Mouse (Mus musculus): Measurements from ENCODE around the gene Micu1. TPM values are rescaled to one million over a fixed set of nuclear protein-coding genes. Genes with fewer than 3 reads are reported as not detected.

Micu1 gene
- polyA plus RNA-seq, 1 experiment from 2014 or later, result 88.2 TPM

DNA sequence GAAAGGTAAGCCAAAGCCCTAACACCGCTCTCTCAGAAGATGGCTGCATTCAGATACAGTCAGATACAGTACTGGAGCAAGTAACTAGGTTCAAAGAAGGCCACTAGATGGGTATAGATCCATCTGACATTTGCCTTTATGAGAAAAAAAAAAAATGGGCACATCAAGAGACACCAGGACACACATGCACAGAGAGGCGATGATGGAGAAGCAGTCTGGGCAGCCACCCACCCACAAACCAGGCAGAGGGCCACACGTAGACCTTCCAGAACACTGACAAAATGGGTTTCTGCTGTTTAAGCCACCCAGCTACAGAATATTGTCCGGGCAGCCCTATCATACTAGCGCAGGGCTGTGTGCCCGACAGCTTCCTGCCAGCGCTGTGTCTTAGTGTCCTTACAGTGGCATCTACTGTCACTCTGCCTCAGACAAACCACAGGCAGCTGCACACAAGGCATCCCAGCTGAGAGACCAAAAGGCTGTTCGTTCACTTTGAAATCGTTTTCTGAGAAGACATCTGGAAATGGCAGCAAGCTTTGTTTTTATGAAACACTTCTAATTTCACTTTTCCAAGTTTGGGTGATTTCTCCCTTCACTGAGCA is 90.4 kb downstream of the Micu1 start:
- 70% methylated on average over 9 of the region's 9 CpGs for WGBS
- ATAC-seq (ENCODE audit: insufficient number of reproducible peaks, low FRiP score, low TSS enrichment, low read depth), result no peak
- peaks cover 29% of the 10 kb centered on the region; the same call in 1 of the 2 replicates for H3K36me3 ChIP-seq

GRCm38 (mm10) chr10:59793454-59793853 is 91.2 kb downstream of the Micu1 start:
- ATAC-seq (ENCODE audit: insufficient number of reproducible peaks, low FRiP score, low TSS enrichment, low read depth), result no peak
- 68% methylated on average over 3 of the region's 3 CpGs for WGBS
- H3K36me3 ChIP-seq, result peaks cover 29% of the 10 kb centered on the region; the same call in 1 of the 2 replicates

More for the DNA sequence above, 90.4 kb downstream of the Micu1 start:
- no peaks in the 10 kb centered on the region for H3K27me3 ChIP-seq
- no peak overlapping the region for H3K9ac ChIP-seq
- H3K4me2 ChIP-seq (replicated peaks), result no peak overlapping the region
- no peak overlapping the region for H3K27ac ChIP-seq (replicated peaks)
- no peaks in the 10 kb centered on the region for H3K9me3 ChIP-seq (replicated peaks)
- H3K4me1 ChIP-seq, result no peaks in the 10 kb centered on the region
- H3K4me3 ChIP-seq (replicated peaks), result no peak overlapping the region

GRCm38 (mm10) chr10:59795085-59795484 is 92.8 kb downstream of the Micu1 start:
- Histone ChIP-seq H3K36me3 (peaks cover 20% of the 10 kb centered on the region; the same call in 1 of the 2 replicates), H3K27ac (replicated peaks) (no peak overlapping the region), H3K9ac (no peak overlapping the region), H3K4me1 (peaks cover 7% of the 10 kb centered on the region), H3K9me3 (replicated peaks) (no peaks in the 10 kb centered on the region), H3K4me3 (replicated peaks) (no peak overlapping the region), H3K27me3 (no peaks in the 10 kb centered on the region), H3K4me2 (replicated peaks) (no peak overlapping the region)
- no peak for ATAC-seq (ENCODE audit: insufficient number of reproducible peaks, low FRiP score, low TSS enrichment, low read depth)
- WGBS, result 77% methylated on average over 7 of the region's 7 CpGs

More at GRCm38 (mm10) chr10:59793454-59793853, 91.2 kb downstream of the Micu1 start:
- H3K4me1 ChIP-seq, result no peaks in the 10 kb centered on the region
- no peak overlapping the region for H3K27ac ChIP-seq (replicated peaks)
- no peak overlapping the region for H3K4me2 ChIP-seq (replicated peaks)
- H3K27me3 ChIP-seq, result no peaks in the 10 kb centered on the region
- H3K9me3 ChIP-seq (replicated peaks), result no peaks in the 10 kb centered on the region
- H3K4me3 ChIP-seq (replicated peaks), result no peak overlapping the region
- no peak overlapping the region for H3K9ac ChIP-seq

DNA sequence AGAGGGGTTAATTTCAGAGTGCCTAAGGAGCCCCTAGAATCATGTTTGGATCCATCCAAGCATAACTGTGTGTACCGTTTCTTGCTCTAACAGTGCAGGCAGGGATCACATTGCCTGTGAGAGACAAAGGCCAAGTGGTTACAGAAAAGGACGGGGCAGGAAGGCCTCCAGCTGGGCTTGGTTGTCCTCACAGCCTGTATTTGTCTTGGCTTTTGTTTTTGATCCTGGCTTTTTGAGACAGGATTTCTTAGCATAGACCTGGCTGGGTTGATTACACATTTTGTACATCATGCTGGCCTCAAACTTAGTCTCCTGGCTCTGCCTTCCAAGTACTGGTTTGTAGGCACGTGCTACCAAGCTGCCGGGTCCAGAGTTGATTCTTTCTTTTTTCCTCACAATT is 93.6 kb downstream of the Micu1 start:
- H3K4me2 ChIP-seq (replicated peaks), result no peak overlapping the region
- WGBS, result 83% methylated on average over 4 of the region's 4 CpGs
- ATAC-seq (ENCODE audit: insufficient number of reproducible peaks, low FRiP score, low TSS enrichment, low read depth), result no peak
- H3K4me3 ChIP-seq (replicated peaks), result no peak overlapping the region
- H3K9me3 ChIP-seq (replicated peaks), result no peaks in the 10 kb centered on the region
- H3K27me3 ChIP-seq, result no peaks in the 10 kb centered on the region
- H3K36me3 ChIP-seq, result peaks cover 11% of the 10 kb centered on the region; the same call in 1 of the 2 replicates
- peaks cover 7% of the 10 kb centered on the region for H3K4me1 ChIP-seq
- H3K9ac ChIP-seq, result no peak overlapping the region
- no peak overlapping the region for H3K27ac ChIP-seq (replicated peaks)

GRCm38 (mm10) chr10:59798371-59798770 is 96.1 kb downstream of the Micu1 start:
- H3K27me3 ChIP-seq, result no peaks in the 10 kb centered on the region
- WGBS, result 68% methylated on average over 3 of the region's 3 CpGs
- H3K27ac ChIP-seq (replicated peaks), result no peak overlapping the region
- no peaks in the 10 kb centered on the region for H3K9me3 ChIP-seq (replicated peaks)
- no peak overlapping the region for H3K4me2 ChIP-seq (replicated peaks)
- no peak overlapping the region for H3K9ac ChIP-seq
- ATAC-seq (ENCODE audit: insufficient number of reproducible peaks, low FRiP score, low TSS enrichment, low read depth), result no peak
- H3K4me1 ChIP-seq, result peaks cover 7% of the 10 kb centered on the region
- no peak overlapping the region for H3K4me3 ChIP-seq (replicated peaks)
- H3K36me3 ChIP-seq, result 0 out of 2 replicates have a peak, but pooled peaks cover 6% of the 10 kb centered on the region

GRCm38 (mm10) chr10:59799303-59800044 is 97.2 kb downstream of the Micu1 start:
- WGBS, result 53% methylated on average over 13 of the region's 13 CpGs
- H3K27ac ChIP-seq (replicated peaks), result no peak overlapping the region

DNA sequence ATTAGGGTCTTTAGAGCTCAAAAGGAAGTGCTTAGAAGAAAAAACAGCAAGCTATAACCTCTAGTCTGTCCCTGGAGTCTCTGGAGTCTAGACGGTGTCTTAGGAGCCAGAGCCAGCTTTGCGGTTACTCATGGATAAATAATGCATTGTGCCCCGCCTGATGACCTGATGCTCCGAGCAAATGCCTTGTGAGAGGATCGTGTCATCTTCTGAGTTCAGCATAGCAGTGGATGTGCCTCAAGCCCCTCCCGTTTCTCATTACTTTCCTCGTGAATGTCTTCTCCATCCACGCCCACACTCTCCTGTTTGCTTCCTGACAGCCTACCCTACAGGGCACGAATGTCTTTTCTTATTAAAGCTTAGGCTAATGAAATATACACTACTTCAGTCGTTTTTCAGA is 97.9 kb downstream of the Micu1 start:
- ATAC-seq (ENCODE audit: insufficient number of reproducible peaks, low FRiP score, low TSS enrichment, low read depth), result no peak; the same call in 1 of the 2 replicates
- Histone ChIP-seq H3K36me3 (peaks cover 9% of the 10 kb centered on the region; the same call in 1 of the 2 replicates), H3K27ac (replicated peaks) (no peak overlapping the region), H3K4me3 (replicated peaks) (no peak overlapping the region), H3K4me1 (peaks cover 7% of the 10 kb centered on the region), H3K27me3 (no peaks in the 10 kb centered on the region), H3K9me3 (replicated peaks) (no peaks in the 10 kb centered on the region), H3K9ac (no peak overlapping the region), H3K4me2 (replicated peaks) (no peak overlapping the region)
- WGBS, result 23% methylated on average over 10 of the region's 10 CpGs

More at GRCm38 (mm10) chr10:59799303-59800044, 97.2 kb downstream of the Micu1 start:
- ATAC-seq (ENCODE audit: insufficient number of reproducible peaks, low FRiP score, low TSS enrichment, low read depth), result no peak
- Histone ChIP-seq H3K9ac (no peak overlapping the region), H3K4me2 (replicated peaks) (no peak overlapping the region), H3K36me3 (0 out of 2 replicates have a peak, but pooled peaks cover 6% of the 10 kb centered on the region), H3K4me3 (replicated peaks) (no peak overlapping the region), H3K4me1 (peaks cover 7% of the 10 kb centered on the region), H3K27me3 (no peaks in the 10 kb centered on the region), H3K9me3 (replicated peaks) (no peaks in the 10 kb centered on the region)

GRCm38 (mm10) chr10:59800826-59801501 is 98.7 kb downstream of the Micu1 start:
- WGBS, result 90% methylated on average over 12 of the region's 12 CpGs
- Histone ChIP-seq H3K4me2 (replicated peaks) (no peak overlapping the region), H3K27ac (replicated peaks) (no peak overlapping the region), H3K9me3 (replicated peaks) (no peaks in the 10 kb centered on the region), H3K27me3 (no peaks in the 10 kb centered on the region), H3K4me1 (peaks cover 7% of the 10 kb centered on the region), H3K4me3 (replicated peaks) (no peak overlapping the region), H3K9ac (no peak overlapping the region), H3K36me3 (peaks cover 9% of the 10 kb centered on the region; the same call in 1 of the 2 replicates)
- ATAC-seq (ENCODE audit: insufficient number of reproducible peaks, low FRiP score, low TSS enrichment, low read depth), result no peak

DNA sequence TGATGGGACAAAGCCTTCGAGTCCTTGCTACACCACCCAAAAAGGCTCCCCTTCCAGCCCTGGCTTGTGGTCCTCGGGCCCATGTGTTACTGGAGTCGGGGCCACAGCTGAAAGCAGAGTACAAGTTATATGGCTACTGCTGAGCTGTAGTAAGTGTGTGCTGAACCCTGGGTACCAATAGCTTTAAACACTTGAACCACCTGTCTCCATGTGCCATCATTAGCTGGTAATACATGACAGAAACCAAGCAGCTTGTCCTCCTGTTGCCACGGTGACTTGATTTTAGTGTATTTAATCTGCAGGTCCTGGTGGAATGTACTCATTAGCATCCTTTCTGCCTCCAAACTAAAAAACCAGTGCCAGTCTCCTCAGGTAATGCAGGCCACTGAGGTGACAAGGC is 106.4 kb downstream of the Micu1 start:
- no peak overlapping the region for H3K9ac ChIP-seq
- H3K4me1 ChIP-seq, result peaks cover 9% of the 10 kb centered on the region
- H3K27me3 ChIP-seq, result no peaks in the 10 kb centered on the region
- H3K36me3 ChIP-seq, result peaks cover 6% of the 10 kb centered on the region; the same call in 1 of the 2 replicates
- 86% methylated on average over 4 of the region's 4 CpGs for WGBS
- H3K4me2 ChIP-seq (replicated peaks), result no peak overlapping the region
- no peak overlapping the region for H3K27ac ChIP-seq (replicated peaks)
- no peak overlapping the region for H3K4me3 ChIP-seq (replicated peaks)
- no peak for ATAC-seq (ENCODE audit: insufficient number of reproducible peaks, low FRiP score, low TSS enrichment, low read depth)
- H3K9me3 ChIP-seq (replicated peaks), result no peaks in the 10 kb centered on the region

DNA sequence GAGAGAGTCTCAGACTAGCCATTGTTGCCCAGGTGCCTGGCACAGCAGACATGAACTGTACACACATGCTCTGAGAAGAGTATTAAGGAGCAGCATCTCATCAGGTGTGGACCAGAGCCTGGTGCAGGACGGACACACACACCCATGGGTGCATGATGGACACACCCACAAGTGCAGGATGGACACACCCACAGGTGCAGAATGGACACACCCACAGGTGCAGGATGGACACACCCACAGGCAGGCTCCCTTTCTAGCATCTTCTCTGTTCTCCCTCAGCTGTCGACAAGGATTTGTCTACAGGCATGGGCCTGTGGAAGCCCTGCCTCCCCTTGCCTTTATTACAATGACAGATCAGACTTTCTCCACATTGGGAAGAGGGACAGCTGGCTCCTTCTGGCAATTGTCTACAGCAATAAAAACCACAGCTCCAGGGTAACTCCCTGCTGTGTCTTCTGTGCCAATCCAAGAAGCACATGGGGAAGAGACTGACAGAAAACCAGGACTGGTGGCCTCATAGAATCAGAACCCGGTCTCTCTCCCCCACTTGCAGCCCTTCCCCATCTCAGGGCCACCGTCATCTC is 107.8 kb downstream of the Micu1 start:
- H3K4me3 ChIP-seq (replicated peaks), result no peak overlapping the region
- H3K4me1 ChIP-seq, result peaks cover 9% of the 10 kb centered on the region
- no peak overlapping the region for H3K4me2 ChIP-seq (replicated peaks)
- 62% methylated on average over 4 of the region's 4 CpGs for WGBS
- no peak overlapping the region for H3K27ac ChIP-seq (replicated peaks)
- no peaks in the 10 kb centered on the region for H3K9me3 ChIP-seq (replicated peaks)
- ATAC-seq (ENCODE audit: insufficient number of reproducible peaks, low FRiP score, low TSS enrichment, low read depth), result no peak
- no peak overlapping the region for H3K9ac ChIP-seq
- H3K27me3 ChIP-seq, result no peaks in the 10 kb centered on the region
- peaks cover 3% of the 10 kb centered on the region; the same call in 1 of the 2 replicates for H3K36me3 ChIP-seq

- H3K4me3 ChIP-seq (replicated peaks), result no peak overlapping the region
- no peak overlapping the region for H3K4me2 ChIP-seq (replicated peaks)
- 0 out of 2 replicates have a peak, but pooled peaks have one; percentile 22 for ATAC-seq (ENCODE audit: insufficient number of reproducible peaks, low FRiP score, low TSS enrichment, low read depth)
- no peak overlapping the region for H3K9ac ChIP-seq
- no peak overlapping the region for H3K27ac ChIP-seq (replicated peaks)
- WGBS, result 22% methylated on average over 13 of the region's 13 CpGs
- no peaks in the 10 kb centered on the region for H3K36me3 ChIP-seq
- no peaks in the 10 kb centered on the region for H3K9me3 ChIP-seq (replicated peaks)
- peaks cover 12% of the 10 kb centered on the region for H3K4me1 ChIP-seq
- H3K27me3 ChIP-seq, result no peaks in the 10 kb centered on the region
Observed at GRCm38 (mm10) chr10:59812939-59813338, 110.7 kb downstream of the Micu1 start.
